Mouse (Mus musculus) CD4-positive helper T cell, adult 2 months (primary cell): ENCODE results near the gene Cdc37l1.

Experiments
- DNase-seq: peaks from one replicate; pipeline ENCODE4 v3.0.0-alpha.2; 2012; ENCODE audit warnings: low read depth, missing footprints, low spot score

Gene Cdc37l1

GRCm38 (mm10) chr19:29008069-29008706 lies 18.0 kb downstream of the Cdc37l1 start:
- no peak for DNase-seq

GRCm38 (mm10) chr19:29009046-29009445 lies 18.9 kb downstream of the Cdc37l1 start:
- DNase-seq, result no peak

GRCm38 (mm10) chr19:29011355-29011990 lies 21.3 kb downstream of the Cdc37l1 start:
- DNase-seq, result no peak

DNA sequence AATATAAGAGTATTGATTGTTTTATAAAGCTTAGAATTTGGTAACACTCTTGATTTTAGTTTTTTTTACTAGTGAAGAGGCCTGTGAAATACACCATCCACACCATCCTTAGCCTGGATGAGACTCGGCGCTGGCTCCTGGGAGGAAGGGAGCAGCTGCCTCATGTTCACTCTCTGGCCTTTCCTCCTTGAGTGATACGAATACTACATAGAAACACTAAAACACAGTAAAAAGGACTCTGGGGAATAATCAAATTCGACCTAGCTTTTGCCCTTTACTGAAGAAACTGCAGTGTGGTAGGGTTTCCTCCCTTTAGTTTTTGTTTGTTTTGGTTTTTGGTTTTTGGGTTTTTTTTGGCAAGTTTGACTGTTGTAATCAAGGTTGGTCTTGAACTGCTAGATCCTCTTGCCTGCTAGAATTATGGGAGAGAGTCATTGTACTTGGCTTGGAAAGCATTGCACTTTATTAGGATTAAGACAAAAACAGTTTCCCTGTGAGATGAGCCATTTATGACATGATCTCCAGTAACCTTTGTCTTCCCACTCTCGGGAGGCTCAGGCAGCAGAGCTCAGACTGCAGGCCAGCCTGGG lies 24.4 kb downstream of the Cdc37l1 start:
- no peak for DNase-seq

DNA sequence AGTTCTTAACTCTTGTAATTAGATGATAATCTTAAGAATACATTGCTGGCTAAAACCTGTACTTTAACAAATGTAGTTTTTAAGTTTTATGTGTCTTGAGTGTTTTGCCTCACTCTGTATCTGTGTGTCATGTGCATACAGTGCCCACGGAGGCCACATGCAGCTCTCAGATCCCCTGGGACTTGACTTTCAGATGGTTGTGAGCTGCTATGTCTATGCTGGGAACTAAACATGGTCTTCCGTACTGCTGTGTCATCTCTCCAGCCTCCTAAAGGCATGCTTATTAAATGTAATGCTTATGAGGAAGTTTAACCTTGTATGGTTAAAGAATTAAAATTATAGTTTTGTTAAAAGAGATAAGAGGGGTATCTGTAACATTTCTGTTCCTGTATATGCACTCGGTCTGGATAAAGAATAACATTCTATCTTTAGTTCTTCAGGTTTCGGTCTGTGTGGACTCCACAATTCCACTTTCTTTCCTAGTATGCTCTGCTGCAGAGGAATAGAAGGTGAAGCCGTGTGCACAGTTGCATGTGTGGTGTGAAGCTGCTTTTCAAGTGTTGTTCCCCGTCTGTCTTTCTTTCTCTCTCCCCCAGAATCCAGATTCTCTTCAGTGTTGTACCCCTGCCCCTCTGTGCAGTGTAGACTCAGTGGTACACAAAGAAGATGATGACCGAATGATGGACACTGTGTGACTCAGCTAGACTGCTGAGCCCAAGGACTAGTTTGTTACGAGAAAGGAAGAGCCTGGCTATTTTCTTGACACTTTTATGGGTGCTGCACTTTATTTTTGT lies 25.5 kb downstream of the Cdc37l1 start:
- no peak for DNase-seq

DNA sequence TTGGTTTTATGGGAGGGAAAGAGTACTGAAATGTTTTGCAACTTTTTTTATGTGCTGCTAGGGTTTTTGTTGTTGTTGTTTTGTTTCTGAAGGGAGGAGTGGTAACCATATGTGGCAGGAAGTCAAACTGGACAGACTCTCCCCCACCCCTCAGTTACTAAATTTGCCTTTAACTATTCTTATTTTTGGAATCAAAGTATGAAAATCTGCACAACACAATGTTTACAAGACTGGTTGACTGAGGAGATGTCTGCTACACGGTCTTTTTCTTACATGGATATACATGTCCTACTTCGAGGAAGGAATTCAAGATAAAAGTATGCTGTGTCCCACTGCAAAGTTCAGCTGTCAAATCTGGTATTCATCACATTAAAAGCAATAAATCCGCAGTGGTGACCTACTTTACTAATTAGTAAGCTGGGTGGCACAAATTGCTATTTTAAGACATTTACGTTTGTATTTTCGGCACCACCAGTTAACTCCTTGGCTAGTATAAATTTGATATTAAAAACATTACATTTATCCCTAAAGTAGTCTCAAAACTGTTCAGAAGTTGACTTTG lies 26.1 kb downstream of the Cdc37l1 start:
- no peak for DNase-seq

GRCm38 (mm10) chr19:29016786-29017185 lies 26.6 kb downstream of the Cdc37l1 start:
- no peak for DNase-seq

- DNase-seq, result no peak
Observed at GRCm38 (mm10) chr19:29019647-29020046, 29.5 kb downstream of the Cdc37l1 start.

- no peak for DNase-seq
Observed at GRCm38 (mm10) chr19:29021754-29022345, 31.7 kb downstream of the Cdc37l1 start.

DNA sequence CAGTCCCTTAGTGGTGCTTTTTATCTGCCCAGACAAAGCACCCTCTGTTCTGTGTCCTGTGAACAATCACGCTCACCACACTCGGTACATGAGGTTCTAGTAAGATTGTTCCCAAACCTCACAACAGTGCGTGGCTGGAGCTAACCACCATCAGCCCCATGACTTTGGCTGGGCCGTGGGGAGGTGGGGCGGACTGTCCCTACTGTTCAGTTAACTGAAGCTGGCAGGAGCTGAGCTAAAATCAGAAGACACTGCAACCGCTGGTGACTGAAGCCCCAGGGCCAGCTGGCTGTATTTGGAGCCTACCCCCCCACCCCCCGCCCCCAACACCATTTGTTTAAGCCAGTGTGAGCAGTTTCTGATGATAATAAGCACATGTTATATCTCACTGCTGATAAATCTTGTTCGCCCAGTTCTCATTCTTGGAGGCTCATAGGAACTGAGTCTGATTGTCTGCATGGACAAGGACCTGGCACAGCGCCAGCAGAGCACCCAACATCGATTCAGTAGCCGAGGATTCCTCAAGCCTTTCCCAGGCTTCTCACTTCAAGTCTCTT lies 34.3 kb downstream of the Cdc37l1 start:
- no peak for DNase-seq

- DNase-seq, result no peak
Observed at GRCm38 (mm10) chr19:29031788-29032187, 41.6 kb downstream of the Cdc37l1 start.

DNA sequence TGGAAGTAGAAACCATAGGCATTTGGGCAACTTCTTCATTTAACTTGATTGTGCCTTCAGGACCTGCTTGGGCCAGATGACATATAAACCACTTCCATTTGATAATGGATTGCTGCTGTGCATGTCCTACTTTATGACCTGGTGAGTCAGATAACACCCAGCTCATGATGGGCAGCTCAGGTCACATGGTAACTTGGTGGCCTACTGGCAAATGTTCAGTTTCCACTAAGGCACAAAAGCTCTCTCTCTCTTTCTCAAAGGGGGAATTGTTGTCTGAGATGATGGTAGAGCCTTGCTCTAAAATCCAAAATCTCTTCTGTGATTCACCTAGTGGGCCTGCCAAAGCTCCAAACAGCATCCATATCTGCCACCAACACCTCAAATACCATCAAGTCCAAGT lies 42.5 kb downstream of the Cdc37l1 start:
- no peak for DNase-seq

DNA sequence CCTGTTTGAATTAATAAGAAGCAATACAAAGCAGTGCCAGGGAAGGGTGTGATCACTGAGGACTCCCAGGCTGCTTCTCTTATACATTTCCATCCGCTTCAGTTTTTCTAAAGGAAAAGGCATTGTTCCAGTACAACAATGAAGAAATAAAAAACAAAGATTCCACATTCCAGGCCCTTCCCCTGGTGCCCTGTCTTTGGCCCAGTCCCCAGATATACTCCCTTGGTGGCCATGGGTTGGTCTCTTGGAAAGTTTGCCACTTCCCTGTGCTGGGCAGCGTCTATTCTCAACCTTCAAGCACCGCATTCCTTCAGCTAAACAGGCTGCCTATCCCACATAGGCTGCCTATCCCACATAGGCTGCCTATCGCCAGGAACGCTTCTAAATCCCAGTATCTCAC lies 46.9 kb downstream of the Cdc37l1 start:
- no peak for DNase-seq

GRCm38 (mm10) chr19:29037541-29037940 lies 47.4 kb downstream of the Cdc37l1 start:
- DNase-seq, result no peak

- DNase-seq, result no peak
Observed at GRCm38 (mm10) chr19:29039334-29039733, 49.2 kb downstream of the Cdc37l1 start.

- DNase-seq, result no peak
Observed at GRCm38 (mm10) chr19:29040206-29040605, 50.1 kb downstream of the Cdc37l1 start.

- no peak for DNase-seq
Observed at GRCm38 (mm10) chr19:29042143-29042542, 52.0 kb downstream of the Cdc37l1 start.

GRCm38 (mm10) chr19:29042647-29043046 lies 52.5 kb downstream of the Cdc37l1 start:
- DNase-seq, result no peak

DNA sequence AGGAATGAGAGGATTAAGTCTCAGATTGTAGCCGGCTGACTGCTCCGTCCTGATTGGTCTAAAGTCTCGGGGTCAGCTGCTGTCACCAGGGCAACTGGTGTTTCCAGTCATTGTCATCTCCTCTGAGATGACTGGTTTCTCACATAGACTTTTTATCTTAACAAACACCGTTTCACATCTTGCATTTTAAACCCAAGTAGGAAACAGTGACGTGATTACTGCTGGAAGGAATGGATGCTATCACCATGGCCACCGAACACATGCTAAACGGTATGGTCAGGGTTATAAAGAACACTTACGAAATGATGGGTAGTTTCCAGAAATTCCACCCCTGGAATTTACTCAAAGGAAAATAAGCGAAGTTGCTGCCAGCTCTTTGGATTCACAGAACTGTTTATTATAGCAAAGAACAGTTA lies 54.2 kb downstream of the Cdc37l1 start:
- DNase-seq, result no peak

DNA sequence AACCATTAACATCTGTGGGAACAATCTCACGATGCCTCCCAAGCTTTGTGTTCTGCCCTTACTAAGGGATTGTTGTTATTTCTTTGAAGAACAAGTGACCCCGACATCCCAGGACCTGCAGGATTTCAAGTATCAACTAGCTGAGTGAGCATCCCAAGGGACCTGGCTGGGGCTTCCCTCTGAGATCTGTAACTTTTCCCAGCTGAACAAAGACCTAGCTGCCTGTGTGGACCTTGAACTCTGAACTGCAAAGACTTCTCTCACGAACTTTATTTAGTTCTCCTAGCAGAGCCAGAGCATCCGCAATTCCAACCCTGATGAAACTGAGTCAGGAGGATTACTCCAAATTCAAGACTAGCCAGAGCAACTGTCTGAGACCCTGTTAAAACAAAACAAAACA lies 55.2 kb downstream of the Cdc37l1 start:
- DNase-seq, result no peak

DNA sequence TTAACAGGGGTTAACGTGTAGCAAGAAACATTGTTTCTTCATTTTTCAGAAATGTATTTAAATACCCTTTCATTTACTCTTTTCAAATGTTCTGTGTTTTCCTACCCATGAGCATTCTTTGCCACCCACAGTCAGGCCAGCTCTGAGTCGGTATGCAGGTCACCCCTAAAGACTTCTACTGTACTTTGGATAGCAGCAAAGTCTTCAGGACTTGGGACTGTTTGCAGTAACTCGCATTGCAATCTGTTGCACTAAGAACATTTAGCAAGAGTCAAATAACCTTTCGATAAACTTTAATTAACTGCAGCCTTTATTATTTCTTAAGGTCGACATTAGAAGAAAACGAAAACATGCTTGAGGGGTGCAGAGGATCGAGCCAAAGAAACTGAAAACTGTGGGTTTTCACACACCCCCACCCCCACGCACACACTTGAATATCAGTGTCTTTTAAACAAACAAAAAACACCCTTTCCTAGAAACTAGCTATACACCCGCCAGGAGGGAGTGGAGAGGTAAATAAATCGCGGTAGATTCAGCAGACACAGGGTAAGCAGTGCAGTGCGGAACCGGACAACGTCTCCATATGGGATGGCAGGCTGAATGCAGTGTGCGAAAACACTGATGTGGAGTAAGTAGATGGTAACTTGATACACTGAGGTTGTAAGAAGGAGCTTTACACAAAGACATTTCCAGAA lies 56.0 kb downstream of the Cdc37l1 start:
- no peak for DNase-seq
